Mouse (Mus musculus): ENCODE data around the gene Cdkal1.

GRCm38 (mm10) chr13:29234442-29234841 is 621.0 kb downstream of the Cdkal1 start:
- TF ChIP-seq POLR2A (IDR thresholded peaks at IDR 0.05; ENCODE audit: borderline replicate concordance, low read depth, low read length) (no peak), CTCF (IDR thresholded peaks at IDR 0.05; ENCODE audit: low read depth, low read length) (no peak)

Measured in bone marrow macrophage, adult 2 months (primary cell).